In the genomic region with DNA sequence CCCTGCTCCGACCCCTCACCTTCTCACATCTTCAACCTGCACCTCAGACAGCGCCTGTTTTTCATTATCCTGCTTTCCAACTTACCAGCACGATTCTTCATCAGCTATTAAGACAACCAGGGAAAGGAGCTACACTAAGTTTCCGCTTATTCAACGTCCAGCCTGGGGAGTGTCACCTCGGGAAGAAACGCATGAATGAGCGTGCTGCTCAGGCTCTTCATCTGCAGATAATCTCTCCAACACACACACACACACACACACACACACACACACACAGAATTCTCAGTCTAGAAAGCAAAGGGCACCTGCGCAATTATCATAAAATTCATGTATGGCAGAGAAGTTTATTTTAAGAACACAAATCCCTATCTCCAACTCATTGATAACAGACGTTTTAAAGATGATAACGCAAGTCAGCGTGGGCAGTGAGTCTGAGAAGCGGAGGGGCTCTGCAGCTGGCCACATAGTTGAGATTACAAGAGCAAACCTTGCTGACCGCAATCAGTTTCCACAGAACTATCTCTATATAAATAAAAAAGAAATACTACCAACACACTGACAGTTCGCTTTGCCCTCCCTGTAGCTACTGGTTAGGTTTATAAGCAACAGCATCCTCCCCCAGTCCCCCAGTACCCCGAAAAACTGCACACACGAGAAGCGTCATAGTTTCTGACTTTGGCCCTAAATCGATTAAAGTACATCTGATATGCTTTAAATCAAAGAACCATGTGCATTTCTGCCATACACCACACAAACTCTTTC, we compare ENCODE assay signal across 9 mouse cellular contexts. TPM values are rescaled to one million over a fixed set of nuclear protein-coding genes. Genes with fewer than 3 reads are reported as not detected.
DNase-seq lines count a peak whose midpoint lies in the region; ATAC-seq and TF ChIP-seq lines count a peak whose summit lies in the region.
"Had no signal": no experiment of that assay in that cellular context is flagged by ENCODE, and none has a peak within 500 bp of the region (broad histone marks: within the 10 kb centered on the region; RNA-seq: fewer than 3 reads in every experiment).

No protein-coding gene starts in this region.

- H3K27me3 ChIP-seq in kidney, adult 2 months (replicated peaks; ENCODE audit: control insufficient read depth, insufficient read depth, low read length): no peaks in the 10 kb centered on the region
- no peaks in the 10 kb centered on the region for H3K27me3 ChIP-seq in hindbrain, embryonic 13.5 days
- H3K27me3 ChIP-seq in midbrain, embryonic 13.5 days: no peaks in the 10 kb centered on the region
- H3K27me3 ChIP-seq: Patski had no signal

- peak overlapping the region; percentile 93 for H3K4me2 ChIP-seq in hindbrain, embryonic 13.5 days
- peak overlapping the region; percentile 90 for H3K4me2 ChIP-seq in midbrain, embryonic 13.5 days (replicated peaks)

- peak; percentile 18 for DNase-seq in kidney, adult 2 months
- DNase-seq in kidney, postnatal 14 days: no peak
- DNase-seq in left cerebral cortex, adult 11 months (ENCODE audit: low spot score): no peak
- DNase-seq in adrenal gland, postnatal 36 days: no peak

- ATAC-seq in hindbrain, embryonic 13.5 days (ENCODE audit: low FRiP score): no peak
- no peak for ATAC-seq in midbrain, embryonic 13.5 days
- ATAC-seq in erythroblast, adult 5-6 weeks (replicated peaks; ENCODE audit: low FRiP score, poor library complexity, severe bottlenecking): no peak
- ATAC-seq: Patski had no signal

- H3K4me1 ChIP-seq in kidney, adult 2 months (ENCODE audit: control insufficient read depth, insufficient read depth, low read length): peaks cover 8% of the 10 kb centered on the region
- H3K4me1 ChIP-seq in cortical plate, adult 2 months (ENCODE audit: control insufficient read depth, insufficient read depth, low read length): peaks cover 5% of the 10 kb centered on the region
- peaks cover 74% of the 10 kb centered on the region for H3K4me1 ChIP-seq in hindbrain, embryonic 13.5 days (replicated peaks)
- peaks cover 66% of the 10 kb centered on the region for H3K4me1 ChIP-seq in midbrain, embryonic 13.5 days (replicated peaks)

- WGBS in kidney, adult 2 months: 31% methylated on average over 19 of the region's 19 CpGs
- WGBS in hindbrain, embryonic 13.5 days: 37% methylated on average over 19 of the region's 19 CpGs
- 22% methylated on average over 19 of the region's 19 CpGs for WGBS in midbrain, embryonic 13.5 days

- H3K27ac ChIP-seq in kidney, adult 2 months (ENCODE audit: insufficient read depth, low read depth, low read length): peak overlapping the region; percentile 57
- H3K27ac ChIP-seq in cortical plate, adult 2 months (ENCODE audit: insufficient read depth, low read length): peak overlapping the region; percentile 74
- peak overlapping the region; percentile 99 for H3K27ac ChIP-seq in hindbrain, embryonic 13.5 days
- H3K27ac ChIP-seq in midbrain, embryonic 13.5 days: peak overlapping the region; percentile 88

- H3K9ac ChIP-seq in hindbrain, embryonic 13.5 days: peak overlapping the region; percentile 100
- peak overlapping the region; percentile 100 for H3K9ac ChIP-seq in midbrain, embryonic 13.5 days (replicated peaks)

- H3K9me3 ChIP-seq in hindbrain, embryonic 13.5 days: no peaks in the 10 kb centered on the region
- no peaks in the 10 kb centered on the region for H3K9me3 ChIP-seq in midbrain, embryonic 13.5 days

- TF ChIP-seq POLR2A in kidney, adult 2 months (IDR thresholded peaks at IDR 0.05; ENCODE audit: low read depth, low read length): no peak
- TF ChIP-seq POLR2A in cortical plate, adult 2 months (IDR thresholded peaks at IDR 0.05; ENCODE audit: extremely low read depth, insufficient read depth, low read length): no peak

- H3K36me3 ChIP-seq in kidney, adult 2 months (ENCODE audit: control insufficient read depth, insufficient read depth, low read length): no peaks in the 10 kb centered on the region
- H3K36me3 ChIP-seq in hindbrain, embryonic 13.5 days: peaks cover 7% of the 10 kb centered on the region
- H3K36me3 ChIP-seq in midbrain, embryonic 13.5 days: 0 out of 2 replicates have a peak, but pooled peaks cover 1% of the 10 kb centered on the region

- H3K4me3 ChIP-seq in kidney, adult 2 months (ENCODE audit: insufficient read depth, low read depth, low read length): peak overlapping the region; percentile 88
- H3K4me3 ChIP-seq in cortical plate, adult 2 months (ENCODE audit: insufficient read depth, low read length): peak overlapping the region; percentile 96
- H3K4me3 ChIP-seq in hindbrain, embryonic 13.5 days: peak overlapping the region; percentile 90
- peak overlapping the region; percentile 87 for H3K4me3 ChIP-seq in midbrain, embryonic 13.5 days (replicated peaks)

- no peak for TF ChIP-seq CTCF in kidney, adult 2 months (conservative IDR thresholded peaks at IDR 0.05; ENCODE audit: insufficient read depth, insufficient read length, low read depth, low read length)
- no peak for TF ChIP-seq CTCF in cortical plate, adult 2 months (IDR thresholded peaks at IDR 0.05; ENCODE audit: extremely low read depth, insufficient read depth, low read length)

RNA-seq across cellular contexts. Expression of a gene that starts 1.8 kb away (rescaled TPM):
- 12.2 and 12.3 TPM in 2 replicates for polyA plus RNA-seq in kidney, adult 2 months (2012; rRNA removed)
- 39.2 and 43.7 TPM in 2 replicates for polyA plus RNA-seq in cortical plate, adult 2 months (2012; rRNA removed)
- polyA plus RNA-seq in hindbrain, embryonic 13.5 days (2015; fragmentation: Nextera tagmentation; extraction: Ambion mirVana): 4.6 and 4.8 TPM in 2 replicates
- 4.9 and 5.0 TPM in 2 replicates for polyA plus RNA-seq in midbrain, embryonic 13.5 days (2015; fragmentation: Nextera tagmentation; extraction: Ambion mirVana)
- total RNA-seq in erythroblast, adult 5-6 weeks (2015; ENCODE audit: low replicate concordance): not detected in 2 replicates
- 0.85 TPM in 1 of 2 replicates, not detected in the other for total RNA-seq in erythroblast, adult 5-6 weeks (2017; ENCODE audit: low replicate concordance)
- total RNA-seq in adrenal gland, postnatal 36 days (2021): 1 to 10 TPM; 5.6 to 7.7 TPM
